In genomic region chr2:102201198-102201948, GRCm38 (mm10) we compare ENCODE assay signal across 9 mouse cellular contexts. TPM values are rescaled to one million over a fixed set of nuclear protein-coding genes. Genes with fewer than 3 reads are reported as not detected.
DNase-seq lines count a peak whose midpoint lies in the region; ATAC-seq and TF ChIP-seq lines count a peak whose summit lies in the region.
"Had no signal": no experiment of that assay in that cellular context is flagged by ENCODE, and none has a peak within 500 bp of the region (broad histone marks: within the 10 kb centered on the region; RNA-seq: fewer than 3 reads in every experiment).

No protein-coding gene starts in this region.

- no peaks in the 10 kb centered on the region for H3K27me3 ChIP-seq in kidney, adult 2 months (replicated peaks; ENCODE audit: control insufficient read depth, insufficient read depth, low read length)
- peaks cover 15% of the 10 kb centered on the region for H3K27me3 ChIP-seq in kidney, embryonic 15.5 days
- H3K27me3 ChIP-seq in embryonic facial prominence, embryonic 15.5 days = no peaks in the 10 kb centered on the region
- H3K27me3 ChIP-seq in lung, embryonic 16.5 days (ENCODE audit: control insufficient read depth, insufficient read depth, low read depth, low read length) = no peaks in the 10 kb centered on the region
- H3K27me3 ChIP-seq: limb, embryonic 13.5 days had no signal

- no peak for TF ChIP-seq CTCF in kidney, adult 2 months (conservative IDR thresholded peaks at IDR 0.05; ENCODE audit: insufficient read depth, insufficient read length, low read depth, low read length)

- H3K9ac ChIP-seq in kidney, embryonic 15.5 days = no peak overlapping the region
- no peak overlapping the region for H3K9ac ChIP-seq in embryonic facial prominence, embryonic 15.5 days
- H3K9ac ChIP-seq in lung, embryonic 16.5 days (ENCODE audit: low read length) = no peak overlapping the region
- H3K9ac ChIP-seq: limb, embryonic 13.5 days had no signal

- peaks cover 9% of the 10 kb centered on the region for H3K4me1 ChIP-seq in kidney, adult 2 months (ENCODE audit: control insufficient read depth, insufficient read depth, low read length)
- peaks cover 20% of the 10 kb centered on the region for H3K4me1 ChIP-seq in kidney, embryonic 15.5 days
- peaks cover 13% of the 10 kb centered on the region for H3K4me1 ChIP-seq in embryonic facial prominence, embryonic 15.5 days
- peaks cover 6% of the 10 kb centered on the region for H3K4me1 ChIP-seq in lung, embryonic 16.5 days (replicated peaks; ENCODE audit: control insufficient read depth, insufficient read depth, low read length)

- no peak for TF ChIP-seq POLR2A in kidney, adult 2 months (IDR thresholded peaks at IDR 0.05; ENCODE audit: low read depth, low read length)

- no peaks in the 10 kb centered on the region for H3K9me3 ChIP-seq in kidney, embryonic 15.5 days (replicated peaks)
- H3K9me3 ChIP-seq in embryonic facial prominence, embryonic 15.5 days (replicated peaks) = no peaks in the 10 kb centered on the region
- no peaks in the 10 kb centered on the region for H3K9me3 ChIP-seq in lung, embryonic 16.5 days (ENCODE audit: control insufficient read depth, low read length)
- H3K9me3 ChIP-seq: limb, embryonic 13.5 days had no signal

- no peaks in the 10 kb centered on the region for H3K36me3 ChIP-seq in kidney, adult 2 months (ENCODE audit: control insufficient read depth, insufficient read depth, low read length)
- no peaks in the 10 kb centered on the region for H3K36me3 ChIP-seq in kidney, embryonic 15.5 days
- H3K36me3 ChIP-seq in embryonic facial prominence, embryonic 15.5 days = no peaks in the 10 kb centered on the region
- no peaks in the 10 kb centered on the region for H3K36me3 ChIP-seq in lung, embryonic 16.5 days (ENCODE audit: control insufficient read depth, insufficient read depth, low read length)
- H3K36me3 ChIP-seq: limb, embryonic 13.5 days had no signal

- peak; percentile 82 for DNase-seq in kidney, adult 2 months
- DNase-seq in adrenal gland, postnatal 10 days = peak; percentile 87
- no peak for DNase-seq in left cerebral cortex, postnatal 10 days (ENCODE audit: extremely low spot score in 1 of 2, low spot score in 2 of 2)
- DNase-seq in thymus, postnatal 36 days = no peak

- H3K4me3 ChIP-seq in kidney, adult 2 months (ENCODE audit: insufficient read depth, low read depth, low read length) = no peak overlapping the region
- no peak overlapping the region for H3K4me3 ChIP-seq in kidney, embryonic 15.5 days (replicated peaks)
- H3K4me3 ChIP-seq in embryonic facial prominence, embryonic 15.5 days (replicated peaks) = no peak overlapping the region
- no peak overlapping the region for H3K4me3 ChIP-seq in lung, embryonic 16.5 days (ENCODE audit: low read length)
- H3K4me3 ChIP-seq: limb, embryonic 13.5 days had no signal

- no peak overlapping the region for H3K4me2 ChIP-seq in kidney, embryonic 15.5 days
- H3K4me2 ChIP-seq in embryonic facial prominence, embryonic 15.5 days (replicated peaks) = no peak overlapping the region
- no peak overlapping the region for H3K4me2 ChIP-seq in lung, embryonic 16.5 days (ENCODE audit: low read depth, low read length)
- H3K4me2 ChIP-seq: limb, embryonic 13.5 days had no signal

- no peak for ATAC-seq in kidney, embryonic 15.5 days (replicated peaks; ENCODE audit: low FRiP score)
- no peak for ATAC-seq in embryonic facial prominence, embryonic 15.5 days (ENCODE audit: insufficient number of reproducible peaks, low FRiP score, low TSS enrichment, low read depth)
- peak; percentile 80; the same call in 1 of the 2 replicates for ATAC-seq in lung, embryonic 16.5 days (ENCODE audit: low read depth)
- no peak for ATAC-seq in CD4-positive, CD25-positive, alpha-beta regulatory T cell, adult 4 months

- 56% methylated on average over 14 of the region's 14 CpGs for WGBS in kidney, adult 2 months
- WGBS in kidney, embryonic 15.5 days = 78% methylated on average over 13 of the region's 14 CpGs
- WGBS in embryonic facial prominence, embryonic 15.5 days = 67% methylated on average over 14 of the region's 14 CpGs
- WGBS in lung, embryonic 16.5 days = 62% methylated on average over 13 of the region's 14 CpGs

- H3K27ac ChIP-seq in kidney, adult 2 months (ENCODE audit: insufficient read depth, low read depth, low read length) = no peak overlapping the region
- no peak overlapping the region for H3K27ac ChIP-seq in kidney, embryonic 15.5 days
- 0 out of 2 replicates have a peak overlapping the region, but pooled peaks have one; percentile 28 for H3K27ac ChIP-seq in embryonic facial prominence, embryonic 15.5 days (replicated peaks)
- H3K27ac ChIP-seq in lung, embryonic 16.5 days (ENCODE audit: low read length) = peak overlapping the region; percentile 20; the same call in 1 of the 2 replicates
- H3K27ac ChIP-seq: limb, embryonic 13.5 days had no signal

- intact Hi-C loops in left cerebral cortex, postnatal 10 days (cut with DNase I) = no loop called here

RNA-seq across cellular contexts. Expression of gene Ldlrad3, which starts 15.2 kb away (rescaled TPM):
- 16.2 and 18.5 TPM in 2 replicates for polyA plus RNA-seq in kidney, adult 2 months (2012; rRNA removed)
- polyA plus RNA-seq in kidney, embryonic 15.5 days (2015; fragmentation: Nextera tagmentation; extraction: Ambion mirVana) = 38.0 and 40.4 TPM in 2 replicates
- 10 to 100 TPM; 11.6 to 13.8 TPM for total RNA-seq in adrenal gland, postnatal 10 days (2021)
- polyA plus RNA-seq in embryonic facial prominence, embryonic 15.5 days (2015; fragmentation: Nextera tagmentation; extraction: Ambion mirVana) = 52.3 and 59.9 TPM in 2 replicates
- 47.2 and 50.0 TPM in 2 replicates for polyA plus RNA-seq in lung, embryonic 16.5 days (2015; fragmentation: Nextera tagmentation; extraction: Ambion mirVana)
- 10 to 100 TPM; 12.5 to 13.1 TPM for total RNA-seq in left cerebral cortex, postnatal 10 days (2021)
- polyA plus RNA-seq in CD4-positive, CD25-positive, alpha-beta regulatory T cell, adult 4 months (2017; shearing (Covaris generic)) = under 1 TPM; 0.29 to 0.31 TPM

Comparison
In these comparisons a context has a peak if more than half of its experiments do, and no peak if none do; other contexts are left out.
1. DNase-seq: peak in kidney, adult 2 months (single experiment) and adrenal gland, postnatal 10 days (single experiment); none in left cerebral cortex, postnatal 10 days (0 of 2) and thymus, postnatal 36 days (0 of 2).
2. H3K27ac ChIP-seq: peak in embryonic facial prominence, embryonic 15.5 days (single experiment) and lung, embryonic 16.5 days (single experiment); none in kidney, adult 2 months (single experiment) and kidney, embryonic 15.5 days (single experiment).
3. RNA of gene Ldlrad3, which starts 15.2 kb away (polyA plus RNA-seq): 52.3 to 59.9 TPM in embryonic facial prominence, embryonic 15.5 days, 47.2 to 50.0 TPM in lung, embryonic 16.5 days, 38.0 to 40.4 TPM in kidney, embryonic 15.5 days and 16.2 to 18.5 TPM in kidney, adult 2 months; 0.29 to 0.31 TPM in CD4-positive, CD25-positive, alpha-beta regulatory T cell, adult 4 months; every median in the first group is over 10 times any median in the second.